Mouse (Mus musculus): ENCODE results near the gene Trim30a.
"Not testable (repeated sequence)": the region's sequence is repeated elsewhere in the genome, so short reads cannot be mapped to it uniquely, and the experiment has no call there.

The Trim30a gene

GRCm38 (mm10) chr7:104465065-104465744 lies at the start of gene Trim30a:
Gene Trim30a (minus strand): TSS chr7:104465193.
- DNase-seq = peak; percentile 59

- DNase-seq = peak; percentile 12
Observed at GRCm38 (mm10) chr7:104507421-104508065, 42.5 kb upstream of the Trim30a start, which contains the start of gene Trim30d. Gene Trim30d (minus strand): TSS chr7:104507849.

GRCm38 (mm10) chr7:104501589-104502371 lies 36.8 kb upstream of the Trim30a start:
- no peak for DNase-seq

- not testable (repeated sequence) for DNase-seq
Observed at GRCm38 (mm10) chr7:104501186-104501585, 36.2 kb upstream of the Trim30a start.

GRCm38 (mm10) chr7:104499464-104499863 lies 34.5 kb upstream of the Trim30a start:
- DNase-seq = not testable (repeated sequence)

- DNase-seq = peak; percentile 58
Observed at GRCm38 (mm10) chr7:104445961-104446645, 18.9 kb downstream of the Trim30a start.

- no peak for DNase-seq
Observed at GRCm38 (mm10) chr7:104404460-104404950, 60.5 kb downstream of the Trim30a start.

GRCm38 (mm10) chr7:104401140-104401539 lies 63.9 kb downstream of the Trim30a start:
- DNase-seq = peak; percentile 17

- DNase-seq = peak; percentile 4
Observed at GRCm38 (mm10) chr7:104400698-104401097, 64.3 kb downstream of the Trim30a start, which contains the start of gene Trim30c. Gene Trim30c (minus strand): TSS chr7:104400837.

- no peak for DNase-seq
Observed at GRCm38 (mm10) chr7:104398492-104398891, 66.5 kb downstream of the Trim30a start.

GRCm38 (mm10) chr7:104369736-104370414 lies 95.1 kb downstream of the Trim30a start, which contains the start of gene Trim30b:
Gene Trim30b (minus strand): TSS chr7:104369884.
- DNase-seq = peak; percentile 43

- DNase-seq = no peak
Observed at GRCm38 (mm10) chr7:104366339-104366738, 98.7 kb downstream of the Trim30a start.

Measured in kidney, adult 9 months (tissue).